Mouse (Mus musculus) inflammation-experienced regulatory T-cells, adult 16 weeks (primary cell): ENCODE results near the gene Glp1r. TPM values are rescaled to one million over a fixed set of nuclear protein-coding genes. Genes with fewer than 3 reads are reported as not detected.

Source experiments
- polyA plus RNA-seq: library from polyadenylated mRNA; unstranded; fragments of 100-300 nt; shearing (Covaris generic); gene quantifications from one replicate; pipeline ENCODE4 v1.2.1, GENCODE M21; 2017

The Glp1r gene
- 0.12 TPM for polyA plus RNA-seq

DNA sequence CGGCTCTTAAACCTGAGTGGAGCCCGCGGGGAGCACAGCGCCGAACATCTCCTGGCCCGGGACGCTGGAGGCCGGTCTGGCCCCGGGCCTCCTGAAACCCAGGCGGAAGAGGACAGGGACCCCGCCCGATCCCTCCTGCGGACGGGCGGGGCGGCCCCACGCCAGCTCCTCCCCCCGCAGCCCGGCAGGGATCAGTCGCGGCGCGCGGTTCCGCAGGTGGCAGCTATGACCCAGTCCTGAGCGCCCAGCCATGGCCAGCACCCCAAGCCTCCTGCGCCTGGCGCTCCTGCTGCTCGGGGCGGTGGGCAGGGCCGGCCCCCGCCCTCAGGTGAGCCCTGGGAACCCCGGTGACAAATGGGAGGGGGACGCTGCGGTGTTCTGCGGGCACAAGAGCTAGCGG lies at the start of gene Glp1r:
TSS of gene Glp1r (plus strand) at position 191 of the 400 bp plus-strand sequence.

DNA sequence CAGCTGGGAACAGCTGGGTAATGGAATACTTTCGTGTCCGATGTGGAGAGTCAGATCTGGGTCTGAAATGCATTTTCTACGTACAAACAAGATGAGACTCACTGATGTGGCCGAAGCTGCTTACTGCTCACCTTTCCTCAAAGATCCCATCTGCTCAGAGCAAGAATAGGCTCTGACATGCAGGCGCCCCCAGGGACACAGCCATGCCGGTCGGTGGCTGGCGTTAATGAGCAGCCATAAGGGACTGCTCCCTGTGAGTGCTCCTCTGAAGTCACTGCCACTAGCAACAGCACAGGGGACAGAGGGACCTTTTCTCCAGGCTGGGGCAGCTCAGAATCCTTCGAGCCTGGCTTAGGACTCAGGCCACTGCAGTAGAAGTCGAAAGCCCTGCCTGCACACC lies 52.7 kb downstream of the Glp1r start, which contains the start of gene Umodl1:
TSS of gene Umodl1 (plus strand) at position 301 of the 400 bp plus-strand sequence.

Other genes with a start within 250 kb of the Glp1r start
- not detected for gene Umodl1, start 52.8 kb downstream of the Glp1r start, polyA plus RNA-seq
- gene Abcg1, start 155.9 kb downstream of the Glp1r start, polyA plus RNA-seq, result 50.7 TPM
- gene Tff3, start 227.8 kb downstream of the Glp1r start, polyA plus RNA-seq, result not detected
- gene Tff2, start 242.5 kb downstream of the Glp1r start, polyA plus RNA-seq, result not detected